Mouse (Mus musculus): ENCODE data around the gene Atp9a.

The Atp9a gene

GRCm38 (mm10) chr2:168601491-168602386, 140.5 kb downstream of the Atp9a start, which contains the start of gene Nfatc2:
Gene Nfatc2 (minus strand): TSS chr2:168601657.
- DNase-seq (ENCODE audit: low read depth, low spot score) = peak; percentile 62

DNA sequence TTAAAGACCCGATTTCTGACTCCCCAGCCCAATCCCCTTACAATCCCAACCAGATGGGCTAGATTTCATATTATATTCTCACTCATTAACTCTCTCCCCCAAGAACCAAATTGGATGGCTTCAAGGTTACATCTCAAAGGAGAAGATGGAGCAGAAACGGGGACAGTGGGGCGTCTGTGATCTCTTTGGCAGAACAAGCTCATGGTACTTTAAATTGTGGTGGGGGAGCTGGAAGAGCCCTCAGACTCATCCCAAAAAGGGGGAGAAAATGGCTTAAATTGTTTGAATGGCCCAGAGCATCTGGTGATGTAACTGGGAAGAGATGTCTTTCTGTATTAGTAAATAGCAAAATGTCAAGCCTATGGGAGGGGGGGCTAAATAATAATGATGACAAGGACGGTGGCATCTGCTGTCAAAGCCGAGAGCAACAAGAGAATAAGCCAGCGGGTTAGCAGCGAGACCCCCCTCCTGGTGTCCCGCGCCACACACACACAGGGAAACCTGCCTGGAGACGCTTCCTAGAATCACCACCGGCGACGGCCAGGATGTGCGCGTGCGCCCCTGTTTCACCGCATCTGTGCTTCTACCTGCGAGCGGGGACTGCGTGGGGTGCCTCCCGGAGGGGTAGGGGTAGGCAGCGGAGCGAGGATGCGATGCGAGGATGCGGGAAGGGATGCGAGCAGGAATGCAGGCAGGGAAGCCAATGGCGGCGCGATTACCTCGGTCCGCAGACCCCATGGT, 141.3 kb downstream of the Atp9a start:
- no peak for DNase-seq (ENCODE audit: low read depth, low spot score)

- no peak for DNase-seq (ENCODE audit: low read depth, low spot score)
Observed at GRCm38 (mm10) chr2:168595693-168596092, 146.5 kb downstream of the Atp9a start.

DNA sequence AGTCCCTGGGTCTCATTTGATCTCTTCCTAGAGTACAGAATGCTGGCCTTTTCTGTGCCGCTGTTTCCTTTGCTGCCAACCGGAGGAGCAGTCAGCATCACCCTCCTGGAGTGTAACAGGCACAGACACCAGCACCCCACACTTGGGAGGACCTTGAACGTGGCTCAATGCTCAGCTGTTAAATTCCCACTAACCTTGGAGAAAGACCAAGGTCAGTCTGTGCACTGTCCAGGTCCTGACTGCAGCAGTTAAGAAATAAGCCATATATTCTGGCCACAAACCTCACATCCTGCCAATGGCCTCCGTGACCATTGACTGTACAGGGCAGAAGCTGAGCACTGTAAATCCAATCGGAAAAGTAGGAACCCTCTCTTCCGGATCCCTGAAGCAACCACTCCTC, 148.5 kb downstream of the Atp9a start:
- no peak for DNase-seq (ENCODE audit: low read depth, low spot score)

- no peak for DNase-seq (ENCODE audit: low read depth, low spot score)
Observed at GRCm38 (mm10) chr2:168593004-168593403, 149.2 kb downstream of the Atp9a start.

DNA sequence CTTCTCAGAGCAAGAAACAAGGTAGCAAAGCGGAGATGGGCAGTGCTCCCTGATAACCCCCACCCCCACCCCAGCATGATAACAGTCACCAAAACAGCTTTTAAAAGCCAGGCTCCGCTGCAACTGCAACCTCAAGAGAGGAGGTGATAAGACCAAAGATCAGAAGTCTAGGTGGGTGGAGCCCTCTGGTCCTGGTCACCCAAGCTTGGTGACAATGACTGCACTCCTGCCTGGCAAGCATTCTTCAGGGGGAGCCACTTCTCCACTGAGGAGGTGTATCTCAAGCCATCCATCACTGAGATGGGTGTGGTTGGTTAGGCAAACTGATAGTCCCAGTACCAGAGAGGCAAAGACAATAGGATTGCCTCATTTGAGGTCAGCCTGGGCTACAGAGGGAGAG, 151.1 kb downstream of the Atp9a start:
- DNase-seq (ENCODE audit: low read depth, low spot score) = no peak

DNA sequence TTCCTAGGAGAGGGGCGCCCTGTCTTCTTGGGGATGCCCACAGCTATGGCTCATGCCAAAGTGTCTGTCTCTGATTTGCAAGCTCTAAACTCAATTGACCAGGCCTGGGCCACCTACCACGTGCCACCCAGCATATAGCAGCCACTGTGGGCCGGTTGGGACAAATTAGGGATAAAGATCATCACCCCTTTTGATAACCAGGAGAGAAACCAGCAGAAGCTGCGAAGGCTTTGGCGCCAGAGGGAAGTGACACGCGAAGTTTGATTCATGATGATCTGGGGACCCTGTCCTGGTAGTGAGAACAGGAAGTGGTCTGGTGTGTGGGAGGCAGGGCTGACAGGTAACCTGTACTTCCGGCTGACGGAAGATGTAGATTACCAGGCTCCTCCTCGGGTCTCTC, 151.7 kb downstream of the Atp9a start:
- no peak for DNase-seq (ENCODE audit: low read depth, low spot score)

DNA sequence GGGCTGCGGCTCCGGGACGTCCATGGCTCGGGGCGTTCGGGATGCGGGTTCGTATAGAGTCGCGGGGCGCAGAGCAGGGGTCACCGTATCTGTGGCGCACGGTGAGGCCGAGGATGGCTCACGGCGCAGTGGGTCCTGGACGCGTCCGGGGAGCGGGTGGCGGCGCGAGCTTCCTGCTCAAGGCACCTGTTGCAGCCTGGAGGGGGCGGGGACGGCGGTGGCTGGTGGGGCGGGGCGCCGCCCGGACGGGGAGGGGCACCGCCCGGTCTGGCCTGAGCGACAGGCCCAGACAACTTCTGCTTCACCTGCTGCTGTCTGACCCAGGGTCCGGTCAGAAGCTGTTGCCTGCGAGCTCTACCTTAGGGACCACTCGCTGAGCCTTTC, 152.0 kb downstream of the Atp9a start:
- DNase-seq (ENCODE audit: low read depth, low spot score) = no peak

GRCm38 (mm10) chr2:168589368-168590167, 152.6 kb downstream of the Atp9a start:
- DNase-seq (ENCODE audit: low read depth, low spot score) = no peak

GRCm38 (mm10) chr2:168588591-168589367, 153.4 kb downstream of the Atp9a start:
- no peak for DNase-seq (ENCODE audit: low read depth, low spot score)

- no peak for DNase-seq (ENCODE audit: low read depth, low spot score)
Observed at GRCm38 (mm10) chr2:168587159-168587558, 155.1 kb downstream of the Atp9a start.

- no peak for DNase-seq (ENCODE audit: low read depth, low spot score)
Observed at GRCm38 (mm10) chr2:168586512-168586911, 155.7 kb downstream of the Atp9a start.

- DNase-seq (ENCODE audit: low read depth, low spot score) = no peak
Observed at GRCm38 (mm10) chr2:168584857-168585256, 157.4 kb downstream of the Atp9a start.

All from embryo, embryonic 11.5 days (tissue).